Mouse (Mus musculus): ENCODE data around the gene Lce1a1.

- TF ChIP-seq CTCF (IDR thresholded peaks at IDR 0.05; ENCODE audit: control insufficient read depth, insufficient read depth, low read length) (no peak), POLR2A (IDR thresholded peaks at IDR 0.05; ENCODE audit: borderline replicate concordance, control insufficient read depth, low read depth, low read length) (no peak)
These were observed 45.9 kb downstream of the Lce1a1 start for GRCm38 (mm10) chr3:92602169-92602568.

Data from bone marrow, adult 2 months (tissue).